Mouse (Mus musculus) lung, embryonic 16.5 days (tissue): ENCODE measurements at regions not wholly inside any gene's neighbourhood (a gene's known extent, or its start where the extent isn't known, plus 50 kb on each side); places are given as distances from the start of the nearest gene placed in this dataset.
"Not testable (repeated sequence)": the region's sequence is repeated elsewhere in the genome, so short reads cannot be mapped to it uniquely, and the experiment has no call there.

Experiments
- ATAC-seq: fragments of 200-750 bp; cut with Nextera tagmentation; 2 replicates; pipeline ENCODE4 v1.8.0; 2017; ENCODE audit warnings: low read depth, mild to moderate bottlenecking, moderate library complexity
- H3K27ac ChIP-seq: fragments of 300-500 bp; sonication (generic); 2 replicates; pipeline ENCODE4 v1.5.1; 2014; ENCODE audit warnings: mild to moderate bottlenecking, control low read depth, low read length
- H3K27me3 ChIP-seq: fragments of 300-500 bp; sonication (generic); 2 replicates; pipeline ENCODE4 v1.6.1; 2014; ENCODE audit warnings: low read depth, low read length, mixed read lengths; ENCODE audit not compliant: control insufficient read depth, insufficient read depth
- H3K36me3 ChIP-seq: fragments of 300-500 bp; sonication (generic); 2 replicates; pipeline ENCODE4 v1.6.1; 2014; ENCODE audit warnings: low read length; ENCODE audit not compliant: control insufficient read depth, insufficient read depth
- H3K4me1 ChIP-seq: fragments of 300-500 bp; sonication (generic); replicated peaks from 2 replicates; pipeline ENCODE4 v1.6.1; 2014; ENCODE audit warnings: low read length, mixed read lengths; ENCODE audit not compliant: control insufficient read depth, insufficient read depth
- H3K4me2 ChIP-seq: fragments of 300-500 bp; sonication (generic); 2 replicates; pipeline ENCODE4 v1.6.1; 2014; ENCODE audit warnings: low read depth, low read length, control low read depth
- H3K4me3 ChIP-seq: fragments of 300-500 bp; sonication (generic); 2 replicates; pipeline ENCODE4 v1.5.1; 2014; ENCODE audit warnings: mild to moderate bottlenecking, low read length, control low read depth
- H3K9ac ChIP-seq: fragments of 300-500 bp; sonication (generic); 2 replicates; pipeline ENCODE4 v1.6.1; 2014; ENCODE audit warnings: low read length, control low read depth
- H3K9me3 ChIP-seq: fragments of 300-500 bp; sonication (generic); 2 replicates; pipeline ENCODE4 v1.6.1; 2016; ENCODE audit warnings: low read length; ENCODE audit not compliant: control insufficient read depth
- WGBS: fragments of 180-500 bp; shearing (Covaris S2); extraction: QIAGEN DNeasy Blood & Tissue Kit; methylation state at CpG from one replicate; pipeline ENCODE4 v1.1.7; 2014; 5-methylcytosine and 5-hydroxymethylcytosine counted together

DNA sequence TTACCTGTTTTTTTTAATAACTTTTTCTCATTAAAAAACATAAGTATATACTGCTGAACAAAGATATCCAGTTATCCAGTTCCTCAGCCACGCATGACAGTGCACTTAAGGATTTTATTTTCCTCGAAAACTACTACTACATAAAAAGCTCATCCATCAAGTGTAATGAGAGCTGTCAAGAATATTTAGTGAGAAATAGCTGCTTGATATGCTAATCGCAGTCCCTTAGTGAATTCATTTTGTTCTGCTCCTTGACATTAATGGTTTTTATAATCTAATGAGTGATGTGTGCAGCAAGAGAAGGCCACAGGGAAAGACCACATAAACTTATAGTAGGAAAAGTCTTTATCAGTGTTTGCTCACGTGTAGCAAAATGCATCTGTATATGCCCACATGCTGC is 754.0 kb upstream of the Slc39a10 start:
- H3K4me1 ChIP-seq = no peaks in the 10 kb centered on the region
- 67% methylated on average over 4 of the region's 4 CpGs for WGBS

DNA sequence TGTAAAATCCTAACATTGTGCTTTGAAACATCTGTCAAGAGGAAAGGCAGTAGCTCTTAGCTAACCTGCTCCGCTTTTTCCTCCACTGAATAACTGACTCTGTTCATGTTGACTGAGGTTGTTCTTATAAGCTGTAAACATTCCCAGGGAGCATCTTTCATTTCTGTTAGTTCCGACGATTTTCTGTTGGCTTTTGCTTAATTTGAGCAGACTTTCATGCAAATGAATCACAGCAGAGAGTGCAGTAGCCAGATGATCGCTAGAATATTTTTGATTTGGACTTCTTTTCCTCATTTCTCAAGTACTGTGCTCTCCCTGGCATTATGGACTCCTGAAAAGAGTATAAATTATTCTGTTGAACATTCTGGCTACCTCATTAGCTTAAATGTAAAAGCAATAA is 713.9 kb upstream of the Slc39a10 start:
- Histone ChIP-seq H3K27ac (no peak overlapping the region), H3K4me2 (no peak overlapping the region), H3K36me3 (no peaks in the 10 kb centered on the region), H3K4me1 (no peaks in the 10 kb centered on the region), H3K27me3 (no peaks in the 10 kb centered on the region), H3K9ac (no peak overlapping the region), H3K9me3 (no peaks in the 10 kb centered on the region), H3K4me3 (no peak overlapping the region)
- 81% methylated on average over 4 of the region's 4 CpGs for WGBS
- ATAC-seq = no peak

More for the DNA sequence above, 754.0 kb upstream of the Slc39a10 start:
- H3K4me2 ChIP-seq = no peak overlapping the region
- no peak for ATAC-seq
- H3K27me3 ChIP-seq = no peaks in the 10 kb centered on the region
- no peaks in the 10 kb centered on the region for H3K9me3 ChIP-seq
- no peaks in the 10 kb centered on the region for H3K36me3 ChIP-seq
- no peak overlapping the region for H3K4me3 ChIP-seq
- no peak overlapping the region for H3K9ac ChIP-seq
- no peak overlapping the region for H3K27ac ChIP-seq

GRCm38 (mm10) chr1:47603989-47604360 is 711.3 kb upstream of the Slc39a10 start:
- Histone ChIP-seq H3K9ac (no peak overlapping the region), H3K27me3 (no peaks in the 10 kb centered on the region), H3K4me1 (no peaks in the 10 kb centered on the region), H3K9me3 (no peaks in the 10 kb centered on the region), H3K4me3 (no peak overlapping the region), H3K4me2 (no peak overlapping the region), H3K27ac (no peak overlapping the region), H3K36me3 (no peaks in the 10 kb centered on the region)
- no peak for ATAC-seq
- WGBS = 59% methylated on average over 2 of the region's 2 CpGs

DNA sequence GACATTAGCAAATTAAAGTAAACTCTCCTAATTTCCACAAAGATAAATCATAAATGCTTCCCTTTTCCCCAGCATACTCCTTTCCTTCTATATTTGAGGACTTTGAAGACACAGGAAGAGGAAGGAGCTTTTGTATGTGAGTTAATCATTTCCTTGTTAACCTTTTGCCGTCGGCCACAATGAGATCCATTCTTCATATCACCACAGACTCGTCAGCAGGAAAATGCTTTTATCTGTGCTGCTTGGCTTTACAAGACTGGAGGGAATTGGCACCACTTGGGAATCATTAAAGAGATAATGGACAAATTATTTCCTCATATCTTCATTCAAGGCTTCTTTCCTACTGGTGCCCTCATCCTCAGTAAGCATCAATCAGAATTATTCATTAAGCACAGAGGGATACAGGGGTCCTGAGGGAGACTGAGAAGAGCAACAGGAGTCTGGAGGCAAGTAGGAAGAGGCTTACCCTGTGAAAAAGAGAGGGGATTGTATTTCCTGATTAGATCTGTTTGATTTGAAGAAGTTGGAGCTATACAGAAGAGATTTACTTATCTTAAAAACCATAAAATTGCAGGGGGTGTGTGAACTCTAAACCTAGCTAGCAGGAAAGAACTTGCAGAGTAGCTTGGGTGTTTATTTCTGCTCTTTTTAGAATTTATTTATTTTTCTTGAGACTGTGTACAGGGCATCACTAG is 710.8 kb upstream of the Slc39a10 start:
- WGBS = 9% methylated on average over 3 of the region's 3 CpGs
- Histone ChIP-seq H3K9me3 (no peaks in the 10 kb centered on the region), H3K4me1 (no peaks in the 10 kb centered on the region), H3K27me3 (no peaks in the 10 kb centered on the region), H3K4me2 (no peak overlapping the region), H3K9ac (no peak overlapping the region), H3K36me3 (no peaks in the 10 kb centered on the region), H3K27ac (no peak overlapping the region), H3K4me3 (no peak overlapping the region)
- ATAC-seq = no peak

GRCm38 (mm10) chr1:47593641-47594040 is 701.0 kb upstream of the Slc39a10 start:
- H3K27ac ChIP-seq, H3K9ac ChIP-seq, H3K27me3 ChIP-seq, ATAC-seq, H3K4me1 ChIP-seq, H3K4me2 ChIP-seq, H3K9me3 ChIP-seq, H3K4me3 ChIP-seq, H3K36me3 ChIP-seq: not testable (repeated sequence)
- WGBS = 80% methylated on average over 2 of the region's 4 CpGs

DNA sequence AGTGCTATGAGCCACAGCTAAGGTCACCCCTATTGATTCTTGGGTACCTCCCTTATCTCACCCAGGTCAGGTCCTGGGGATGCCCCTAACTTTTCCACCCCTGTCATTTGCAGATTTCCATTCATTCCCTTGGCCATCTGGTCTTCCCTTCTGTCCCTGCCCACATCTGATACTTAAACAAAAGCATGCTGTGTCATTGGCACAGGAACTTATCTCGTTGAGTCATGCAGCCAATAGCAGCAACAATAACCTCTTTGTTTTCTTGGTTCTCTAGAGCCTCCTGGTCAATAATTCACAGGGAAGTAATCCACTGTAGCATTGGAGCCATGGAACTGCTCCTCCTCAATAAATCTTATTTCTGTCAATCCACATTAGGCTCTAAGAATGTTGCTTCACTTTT is 653.0 kb upstream of the Slc39a10 start:
- no peaks in the 10 kb centered on the region for H3K4me1 ChIP-seq
- no peaks in the 10 kb centered on the region for H3K9me3 ChIP-seq
- H3K9ac ChIP-seq = no peak overlapping the region
- H3K4me2 ChIP-seq = no peak overlapping the region
- no peak overlapping the region for H3K27ac ChIP-seq
- 39% methylated on average over 1 of the region's 1 CpGs for WGBS
- no peaks in the 10 kb centered on the region for H3K36me3 ChIP-seq
- no peak overlapping the region for H3K4me3 ChIP-seq
- H3K27me3 ChIP-seq = no peaks in the 10 kb centered on the region
- no peak for ATAC-seq

DNA sequence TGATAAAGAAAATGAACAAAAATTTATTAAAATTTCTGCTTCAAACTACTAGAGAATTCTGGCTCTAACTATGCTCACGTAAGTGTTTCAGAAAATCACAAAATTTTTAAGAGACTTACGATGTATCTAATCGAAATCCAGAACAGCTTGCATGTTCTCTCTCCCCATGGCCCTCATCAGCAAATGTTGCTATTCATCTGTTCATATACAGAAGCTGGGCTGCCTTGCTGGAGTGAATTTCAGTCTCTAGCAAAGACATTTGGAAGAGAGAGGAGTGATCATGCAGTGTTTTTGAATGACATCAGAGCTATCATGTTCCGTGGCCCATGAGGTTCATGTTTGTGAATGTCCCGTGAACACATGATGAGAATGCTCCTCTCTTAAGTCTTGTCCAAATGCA is 618.8 kb upstream of the Slc39a10 start:
- Histone ChIP-seq H3K27me3 (no peaks in the 10 kb centered on the region), H3K4me3 (no peak overlapping the region), H3K36me3 (no peaks in the 10 kb centered on the region), H3K9ac (no peak overlapping the region), H3K27ac (no peak overlapping the region), H3K9me3 (no peaks in the 10 kb centered on the region), H3K4me2 (no peak overlapping the region), H3K4me1 (no peaks in the 10 kb centered on the region)
- WGBS = 82% methylated on average over 5 of the region's 5 CpGs
- no peak for ATAC-seq

DNA sequence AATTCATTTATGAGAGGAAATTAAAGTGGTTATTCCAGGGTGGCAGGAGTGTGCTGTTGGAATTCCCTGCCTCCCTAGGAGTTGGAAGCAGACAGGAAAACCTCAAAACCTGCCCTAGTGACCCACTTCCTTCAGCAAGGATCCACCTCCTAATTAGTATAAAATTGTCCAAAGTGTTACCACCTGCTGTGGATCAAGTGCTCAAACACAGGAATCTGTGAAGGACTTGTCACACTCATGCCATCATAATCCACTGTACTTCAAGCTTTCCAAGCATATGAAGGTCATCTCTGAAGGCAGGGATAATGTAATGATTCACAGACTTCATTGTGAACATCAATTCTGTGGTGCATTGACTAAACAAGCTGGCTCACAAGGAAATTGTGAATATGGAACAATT is 615.1 kb upstream of the Slc39a10 start:
- Histone ChIP-seq H3K4me2 (no peak overlapping the region), H3K4me3 (no peak overlapping the region), H3K36me3 (no peaks in the 10 kb centered on the region), H3K27ac (no peak overlapping the region), H3K4me1 (no peaks in the 10 kb centered on the region), H3K27me3 (no peaks in the 10 kb centered on the region), H3K9me3 (no peaks in the 10 kb centered on the region), H3K9ac (no peak overlapping the region)
- ATAC-seq = no peak

- 44% methylated on average over 7 of the region's 7 CpGs for WGBS
- ATAC-seq = no peak
Measured at GRCm38 (mm10) chr1:47488581-47489204, 596.0 kb upstream of the Slc39a10 start.

DNA sequence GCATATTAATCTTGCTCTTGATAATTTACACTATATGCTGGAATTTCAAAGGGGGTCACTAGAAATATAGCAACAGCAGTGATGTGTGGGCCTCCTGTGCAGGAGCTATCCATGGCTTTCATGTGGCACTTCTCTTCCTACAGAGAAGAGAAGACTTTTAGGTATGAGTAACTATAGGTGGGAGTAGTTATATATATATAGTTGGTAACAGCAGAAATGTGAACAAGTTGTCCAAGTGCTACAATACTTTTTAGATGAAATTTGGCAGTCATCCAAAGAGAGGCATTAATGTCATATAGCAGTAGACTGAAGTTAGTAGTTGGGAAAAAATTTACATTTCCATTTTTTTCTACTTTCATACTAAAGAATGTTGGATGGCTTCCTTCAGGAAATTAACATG is 593.4 kb upstream of the Slc39a10 start:
- Histone ChIP-seq H3K9ac (no peak overlapping the region), H3K4me3 (no peak overlapping the region), H3K4me1 (no peaks in the 10 kb centered on the region), H3K9me3 (no peaks in the 10 kb centered on the region), H3K4me2 (no peak overlapping the region), H3K27me3 (no peaks in the 10 kb centered on the region), H3K27ac (no peak overlapping the region), H3K36me3 (no peaks in the 10 kb centered on the region)
- no peak for ATAC-seq

More at GRCm38 (mm10) chr1:47488581-47489204, 596.0 kb upstream of the Slc39a10 start:
- Histone ChIP-seq H3K9ac (no peak overlapping the region), H3K4me1 (no peaks in the 10 kb centered on the region), H3K27me3 (no peaks in the 10 kb centered on the region), H3K9me3 (no peaks in the 10 kb centered on the region), H3K27ac (no peak overlapping the region), H3K36me3 (no peaks in the 10 kb centered on the region), H3K4me2 (no peak overlapping the region), H3K4me3 (no peak overlapping the region)
